Mouse (Mus musculus) left cerebral cortex, adult 2 months (tissue): ENCODE data around the gene Cblc. TPM values are rescaled to one million over a fixed set of nuclear protein-coding genes. Genes with fewer than 3 reads are reported as not detected.
"Not testable (repeated sequence)": the region's sequence is repeated elsewhere in the genome, so short reads cannot be mapped to it uniquely, and the experiment has no call there.

Experiments used
- DNase-seq, 2 experiments: peaks; one replicate each; pipeline ENCODE4 v3.0.0; 2021 to 2022; ENCODE audit warnings: low spot score in 2 of 2, mixed read lengths in 1 of 2; ENCODE audit errors: extremely low spot score in 1 of 2
- H3K27ac ChIP-seq: fragments of 200-600 bp; 2 replicates; pipeline ENCODE4 v1.8.1; 2022
- H3K4me3 ChIP-seq: fragments of 200-600 bp; 2 replicates; pipeline ENCODE4 v1.8.1; 2022
- CTCF ChIP-seq: fragments of 200-600 bp; IDR thresholded peaks from 2 replicates; pipeline ENCODE4 v1.8.1; 2022; ENCODE audit warnings: antibody characterized with exemption, mild to moderate bottlenecking, moderate library complexity
- intact Hi-C: fragments of 180-260 bp; cut with DNase I; formaldehyde crosslinking; loops from one replicate; pipeline ENCODE4 v1.15.1; 2025
- total RNA-seq, 2 experiments: library from RNA; stranded (reverse); gene quantifications; 2 replicates each; pipeline ENCODE4 v1.2.3; 2021

Gene Cblc
- total RNA-seq, 2 experiments from 2014 or later = not detected

DNA sequence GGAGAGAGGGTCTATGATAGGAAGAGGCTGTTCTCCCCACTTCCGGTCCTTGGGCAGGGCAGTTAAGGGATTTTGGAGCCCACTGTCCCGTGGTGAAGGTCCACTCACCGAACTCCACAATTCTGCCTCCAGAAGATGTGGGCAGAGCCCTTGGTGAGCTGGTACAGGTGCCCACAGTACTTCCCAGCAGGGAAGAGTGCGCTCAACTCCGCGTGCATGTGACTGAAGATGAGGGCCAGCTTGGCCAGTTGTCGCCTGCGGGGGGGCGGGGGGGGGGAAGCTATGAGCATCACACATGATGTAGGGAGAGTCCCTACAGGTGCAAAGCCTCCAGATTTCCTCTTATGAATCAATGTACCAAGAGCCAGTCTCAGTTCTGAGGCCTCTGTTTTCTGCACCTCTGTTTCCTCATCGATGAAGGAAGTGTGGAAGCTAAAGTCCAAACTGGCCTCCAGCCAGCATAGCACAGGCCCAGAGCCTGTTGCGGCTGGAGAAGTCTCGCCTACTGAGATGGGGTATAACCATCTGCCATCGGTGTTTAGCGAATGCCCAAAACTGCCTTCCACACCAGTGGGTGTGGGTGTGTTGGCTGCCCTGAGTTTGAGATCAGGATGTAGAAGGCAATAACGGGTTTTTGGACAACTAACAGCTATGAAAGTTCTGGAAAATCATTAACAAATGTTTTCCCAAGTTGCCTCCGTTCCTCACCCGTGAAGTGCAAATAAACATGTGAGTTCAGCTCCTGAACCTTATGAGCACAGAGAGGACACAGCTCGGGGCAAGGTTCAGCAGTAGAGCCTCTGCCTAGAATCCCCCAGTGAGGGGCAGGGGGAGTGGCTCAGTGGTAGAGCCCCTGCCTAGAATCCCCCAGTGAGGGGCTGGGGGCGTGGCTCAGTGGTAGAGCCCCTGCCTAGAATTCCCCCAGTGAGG lies 3.6 kb downstream of the Cblc start:
- Histone ChIP-seq H3K4me3 (no peak overlapping the region), H3K27ac (no peak overlapping the region)
- DNase-seq = no peak
- no peak for TF ChIP-seq CTCF
- intact Hi-C loops = loop anchor here (5.0 kb wide), 1 partner anchor 126 kb away; the partner anchor contains the start of gene Clptm1

DNA sequence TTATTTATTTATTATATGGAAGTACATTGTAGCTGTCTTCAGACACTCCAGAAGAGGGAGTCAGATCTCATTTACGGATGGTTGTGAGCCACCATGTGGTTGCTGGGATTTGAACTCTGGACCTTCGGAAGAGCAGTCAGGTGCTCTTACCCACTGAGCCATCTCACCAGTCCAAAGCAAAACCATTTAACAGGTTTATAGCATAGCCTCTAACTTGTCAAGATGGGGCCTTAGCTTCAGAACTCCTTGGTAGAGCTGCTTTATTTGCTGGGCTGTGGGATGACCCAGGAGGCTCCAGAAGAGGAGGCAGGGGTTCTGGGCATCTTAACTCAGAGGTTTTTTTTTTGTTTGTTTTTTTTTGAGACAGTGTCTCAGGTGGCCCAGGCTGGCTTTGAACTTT lies 5.1 kb downstream of the Cblc start:
- not testable (repeated sequence) for H3K4me3 ChIP-seq, H3K27ac ChIP-seq, DNase-seq
- intact Hi-C loops = loop anchor here (5.0 kb wide), 1 partner anchor 124 kb away; the partner anchor contains the start of gene Clptm1

GRCm38 (mm10) chr7:19789904-19790347 lies 6.7 kb downstream of the Cblc start:
- Histone ChIP-seq H3K4me3 (peak overlapping the region; percentile 50), H3K27ac (no peak overlapping the region)
- peak; percentile 98 for TF ChIP-seq CTCF
- intact Hi-C loops = loop anchor here (1.0 to 5.0 kb wide), 3 partner anchors 15 to 123 kb away; partner anchors contain the start of genes Clptm1 and Nectin2
- peak; percentile 81 to 97 for DNase-seq

GRCm38 (mm10) chr7:19785874-19786458 lies 10.6 kb downstream of the Cblc start:
- no peak for TF ChIP-seq CTCF
- intact Hi-C loops = no loop called here
- no peak overlapping the region for H3K4me3 ChIP-seq
- DNase-seq = no peak
- H3K27ac ChIP-seq = no peak overlapping the region

GRCm38 (mm10) chr7:19784764-19785535 lies 11.7 kb downstream of the Cblc start:
- intact Hi-C loops = no loop called here

DNA sequence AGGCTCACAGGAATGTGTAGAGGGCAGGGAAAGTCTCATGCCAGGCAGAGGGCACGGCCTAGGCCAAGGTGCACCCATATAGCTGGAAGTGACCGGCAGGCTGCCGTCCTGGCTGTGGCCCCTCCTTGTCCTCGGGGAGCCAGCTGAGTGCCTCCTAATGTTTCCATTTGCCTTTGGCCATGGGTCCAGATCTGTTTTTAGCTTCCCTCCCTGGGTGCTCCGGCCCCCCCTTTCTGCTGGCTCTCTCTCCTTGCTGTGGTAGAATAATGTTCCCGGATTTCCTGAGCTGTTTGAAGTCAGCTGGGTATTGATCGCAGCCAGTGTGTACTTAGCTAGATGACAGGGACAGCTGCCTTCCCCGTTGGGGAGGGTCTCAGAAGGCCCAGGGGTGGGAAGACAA lies 13.0 kb downstream of the Cblc start:
- Histone ChIP-seq H3K27ac (no peak overlapping the region), H3K4me3 (no peak overlapping the region)
- no peak for DNase-seq
- no peak for TF ChIP-seq CTCF
- intact Hi-C loops = no loop called here

More at GRCm38 (mm10) chr7:19784764-19785535, 11.7 kb downstream of the Cblc start:
- Histone ChIP-seq H3K27ac (no peak overlapping the region), H3K4me3 (no peak overlapping the region)
- DNase-seq = no peak
- peak; percentile 41 for TF ChIP-seq CTCF

- DNase-seq = no peak
- no peak overlapping the region for H3K27ac ChIP-seq
- intact Hi-C loops = no loop called here
- TF ChIP-seq CTCF = peak; percentile 45
- H3K4me3 ChIP-seq = no peak overlapping the region
Observed at GRCm38 (mm10) chr7:19782645-19783044, 14.0 kb downstream of the Cblc start.

DNA sequence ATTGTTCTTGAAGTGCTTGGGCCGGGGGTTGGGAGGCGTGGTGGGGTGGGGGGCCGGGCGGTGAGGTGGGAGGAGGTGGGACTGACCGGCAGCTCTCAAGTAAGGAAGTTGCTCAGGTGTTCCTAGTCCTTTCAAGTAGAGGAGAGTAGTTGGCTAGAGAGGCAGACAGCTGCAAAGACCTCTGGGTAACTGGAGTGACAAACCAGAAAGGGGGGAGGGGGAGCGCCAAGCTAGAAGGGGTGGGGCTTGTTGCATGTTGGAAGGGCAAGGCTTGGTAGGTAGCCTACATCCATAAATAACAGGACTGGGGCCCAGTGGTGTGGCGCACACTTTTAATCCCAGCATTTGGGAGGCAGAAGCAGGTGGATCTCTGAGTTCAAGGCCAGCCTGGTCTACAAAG lies 14.9 kb downstream of the Cblc start:
- Histone ChIP-seq H3K27ac (no peak overlapping the region), H3K4me3 (no peak overlapping the region)
- no peak for DNase-seq
- no peak for TF ChIP-seq CTCF
- intact Hi-C loops = no loop called here

GRCm38 (mm10) chr7:19779903-19780302 lies 16.7 kb downstream of the Cblc start:
- no peak overlapping the region for H3K27ac ChIP-seq
- H3K4me3 ChIP-seq = no peak overlapping the region
- TF ChIP-seq CTCF = peak; percentile 12
- no peak for DNase-seq
- intact Hi-C loops = no loop called here

DNA sequence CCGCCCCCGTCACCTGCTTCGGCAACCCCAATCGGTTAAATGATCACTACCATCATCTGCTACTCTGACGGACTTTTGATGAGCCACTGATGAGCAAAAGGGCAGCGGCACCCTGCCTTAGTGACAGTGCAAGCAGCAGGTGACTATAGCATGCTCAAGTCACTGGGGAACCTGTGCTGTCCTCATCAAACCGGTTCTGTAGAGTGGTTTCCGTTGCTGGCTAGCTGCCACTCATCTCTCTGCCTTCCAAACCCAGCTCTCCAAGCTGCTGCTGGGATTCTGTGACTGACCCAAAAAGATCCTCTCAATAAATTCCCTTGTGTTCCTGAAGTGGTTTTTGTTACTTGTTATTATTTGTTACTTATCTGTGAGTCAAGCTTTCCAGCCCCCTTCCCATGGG lies 18.0 kb downstream of the Cblc start:
- TF ChIP-seq CTCF = no peak
- no peak overlapping the region for H3K4me3 ChIP-seq
- intact Hi-C loops = no loop called here
- no peak for DNase-seq
- no peak overlapping the region for H3K27ac ChIP-seq

DNA sequence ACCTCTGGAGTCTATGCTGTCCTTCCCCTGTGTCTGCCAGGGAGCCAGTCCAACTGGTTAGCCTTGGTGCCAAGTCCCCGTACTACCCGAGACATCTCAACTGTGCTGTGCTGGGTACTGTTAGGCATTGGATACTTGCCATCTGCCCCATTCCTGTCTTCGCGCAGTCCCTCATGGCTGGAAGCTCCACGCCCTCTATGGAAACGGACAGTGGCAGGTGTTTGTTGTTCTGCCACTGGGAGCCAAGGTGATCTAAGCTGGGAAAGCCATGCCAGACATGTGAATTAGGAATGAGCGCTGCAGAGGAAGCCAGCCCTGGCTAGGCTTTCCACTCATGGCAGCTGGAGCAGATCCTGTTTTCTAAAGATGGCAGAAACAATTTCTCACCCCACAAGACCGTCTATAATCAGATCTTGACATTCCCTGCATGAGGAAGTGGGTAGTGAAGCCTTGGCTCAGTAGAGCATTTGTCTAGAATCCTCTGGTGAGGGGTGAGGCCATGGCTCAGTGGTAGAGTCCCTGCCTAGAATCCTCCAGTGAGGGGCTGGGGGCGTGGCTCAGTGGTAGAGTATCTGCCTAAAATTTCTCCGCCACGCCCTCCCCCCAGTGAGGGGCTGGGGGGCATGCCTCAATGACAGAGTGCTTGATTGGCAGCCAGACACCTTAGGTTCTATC lies 19.4 kb downstream of the Cblc start:
- no peak for TF ChIP-seq CTCF
- Histone ChIP-seq H3K27ac (no peak overlapping the region), H3K4me3 (no peak overlapping the region)
- no peak for DNase-seq
- intact Hi-C loops = no loop called here
